Mouse (Mus musculus): Measurements from ENCODE around the gene Cdh5. TPM values are rescaled to one million over a fixed set of nuclear protein-coding genes. Genes with fewer than 3 reads are reported as not detected.

Cdh5 gene
- total and polyA plus RNA-seq, 2 experiments = 14.9 to 21.5 TPM

GRCm38 (mm10) chr8:104108048-104108447, 6.6 kb downstream of the Cdh5 start:
- Histone ChIP-seq H3K79me2 (ENCODE audit: control insufficient read depth, insufficient read depth, low read length) (no peaks in the 10 kb centered on the region; the same call in 1 of the 2 replicates), H3K27me3 (ENCODE audit: control insufficient read depth, insufficient read depth, low read length) (no peaks in the 10 kb centered on the region), H3K9ac (ENCODE audit: low read depth, low read length) (no peak overlapping the region), H3K27ac (replicated peaks; ENCODE audit: insufficient read depth, low read depth, low read length) (no peak overlapping the region), H3K36me3 (ENCODE audit: control insufficient read depth, insufficient read depth, low read length) (no peaks in the 10 kb centered on the region), H3K4me1 (ENCODE audit: control insufficient read depth, insufficient read depth, low read length) (no peaks in the 10 kb centered on the region), H3K4me3 (ENCODE audit: insufficient read depth, low read depth, low read length) (no peak overlapping the region)
- WGBS = 56% methylated on average over 5 of the region's 5 CpGs
- DNase-seq (ENCODE audit: extremely low read depth, low read depth, low spot score) = no peak
- TF ChIP-seq CTCF (IDR thresholded peaks at IDR 0.05; ENCODE audit: low read depth, low read length) = no peak
- no peak for TF ChIP-seq POLR2A (IDR thresholded peaks at IDR 0.05; ENCODE audit: extremely low read depth, insufficient read depth, low read length)

DNA sequence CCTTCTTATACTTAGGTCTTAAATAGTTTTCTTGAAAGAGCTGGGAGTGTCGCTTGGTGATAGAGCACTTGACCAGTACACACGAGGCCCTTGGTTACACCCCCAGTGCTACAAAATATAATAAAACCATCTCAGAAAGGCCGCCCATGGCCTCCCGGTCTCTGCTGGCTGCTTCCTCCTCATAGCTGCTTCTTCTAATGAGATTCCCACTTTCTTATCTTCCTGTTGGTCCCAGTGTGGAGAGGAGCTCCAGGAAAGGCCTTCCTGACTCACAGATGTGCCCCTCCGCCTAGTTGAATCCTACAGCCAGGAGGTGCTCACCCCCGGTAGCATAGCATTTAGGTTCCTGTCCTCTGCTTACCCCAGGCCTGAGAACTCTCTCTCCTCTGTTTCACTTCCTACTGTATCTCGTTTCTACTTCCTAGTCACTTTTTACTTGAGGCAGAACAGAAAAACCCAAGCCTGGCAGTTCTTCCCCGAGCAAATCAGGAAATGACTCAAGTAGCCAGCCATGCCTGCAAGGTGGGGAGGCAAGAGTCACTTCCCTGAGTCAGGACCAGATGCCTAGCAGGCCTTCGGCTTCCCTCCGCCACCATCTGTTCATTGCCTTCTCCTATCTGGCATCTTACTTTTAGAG, 9.2 kb downstream of the Cdh5 start:
- Histone ChIP-seq H3K4me1 (ENCODE audit: control insufficient read depth, insufficient read depth, low read length) (peaks cover 2% of the 10 kb centered on the region; the same call in 1 of the 2 replicates), H3K4me3 (ENCODE audit: insufficient read depth, low read depth, low read length) (no peak overlapping the region), H3K27me3 (ENCODE audit: control insufficient read depth, insufficient read depth, low read length) (no peaks in the 10 kb centered on the region), H3K27ac (replicated peaks; ENCODE audit: insufficient read depth, low read depth, low read length) (peak overlapping the region; percentile 48; the same call in 1 of the 2 replicates), H3K9ac (ENCODE audit: low read depth, low read length) (no peak overlapping the region), H3K79me2 (ENCODE audit: control insufficient read depth, insufficient read depth, low read length) (no peaks in the 10 kb centered on the region), H3K36me3 (ENCODE audit: control insufficient read depth, insufficient read depth, low read length) (no peaks in the 10 kb centered on the region)
- peak; percentile 56 for DNase-seq (ENCODE audit: extremely low read depth, low read depth, low spot score)
- 70% methylated on average over 10 of the region's 10 CpGs for WGBS
- no peak for TF ChIP-seq POLR2A (IDR thresholded peaks at IDR 0.05; ENCODE audit: extremely low read depth, insufficient read depth, low read length)

DNA sequence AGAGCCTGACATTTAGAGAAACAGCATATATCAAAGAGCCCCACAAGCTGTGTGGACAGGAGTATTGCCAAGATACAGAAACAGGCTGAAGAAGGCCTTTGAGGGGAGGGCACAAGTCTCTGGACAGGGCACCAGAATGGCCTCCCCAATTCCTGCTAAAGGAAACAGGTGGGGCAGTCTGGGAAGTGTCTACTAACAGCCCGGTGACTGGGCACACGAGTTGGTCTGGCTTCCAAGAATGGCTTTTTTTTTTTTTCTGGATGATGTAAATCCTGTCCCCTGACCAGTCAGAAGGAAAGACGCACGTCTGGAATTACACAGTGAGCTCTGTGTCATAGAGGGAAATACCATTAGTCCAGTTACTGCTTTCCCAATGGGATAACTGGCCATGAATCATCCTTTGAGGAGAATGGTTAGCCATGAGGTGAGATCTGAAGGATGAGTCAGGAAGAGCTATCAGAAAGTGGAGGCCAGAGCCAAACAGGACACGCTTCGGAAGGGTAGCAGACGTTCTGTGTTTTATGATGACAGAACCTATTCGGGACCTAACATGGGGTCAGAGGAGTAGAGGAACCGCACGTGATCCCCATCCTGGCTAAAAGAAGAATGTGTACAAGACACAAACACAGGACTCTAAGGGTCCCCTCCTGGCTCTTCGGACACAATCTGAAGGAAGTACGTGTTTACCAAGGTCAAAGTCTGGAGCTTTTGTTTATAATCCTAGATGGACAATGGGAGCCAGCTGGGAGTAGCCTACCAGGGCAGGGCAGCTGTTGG, 20.4 kb downstream of the Cdh5 start:
- Histone ChIP-seq H3K9ac (ENCODE audit: low read depth, low read length) (no peak overlapping the region), H3K4me1 (ENCODE audit: control insufficient read depth, insufficient read depth, low read length) (peaks cover 2% of the 10 kb centered on the region; the same call in 1 of the 2 replicates), H3K27me3 (ENCODE audit: control insufficient read depth, insufficient read depth, low read length) (no peaks in the 10 kb centered on the region), H3K27ac (replicated peaks; ENCODE audit: insufficient read depth, low read depth, low read length) (no peak overlapping the region), H3K4me3 (ENCODE audit: insufficient read depth, low read depth, low read length) (no peak overlapping the region), H3K36me3 (ENCODE audit: control insufficient read depth, insufficient read depth, low read length) (no peaks in the 10 kb centered on the region), H3K79me2 (ENCODE audit: control insufficient read depth, insufficient read depth, low read length) (peaks cover 3% of the 10 kb centered on the region; the same call in 1 of the 2 replicates)
- TF ChIP-seq POLR2A (IDR thresholded peaks at IDR 0.05; ENCODE audit: extremely low read depth, insufficient read depth, low read length) (no peak), CTCF (IDR thresholded peaks at IDR 0.05; ENCODE audit: low read depth, low read length) (no peak)
- WGBS = 72% methylated on average over 12 of the region's 12 CpGs
- DNase-seq (ENCODE audit: extremely low read depth, low read depth, low spot score) = no peak

DNA sequence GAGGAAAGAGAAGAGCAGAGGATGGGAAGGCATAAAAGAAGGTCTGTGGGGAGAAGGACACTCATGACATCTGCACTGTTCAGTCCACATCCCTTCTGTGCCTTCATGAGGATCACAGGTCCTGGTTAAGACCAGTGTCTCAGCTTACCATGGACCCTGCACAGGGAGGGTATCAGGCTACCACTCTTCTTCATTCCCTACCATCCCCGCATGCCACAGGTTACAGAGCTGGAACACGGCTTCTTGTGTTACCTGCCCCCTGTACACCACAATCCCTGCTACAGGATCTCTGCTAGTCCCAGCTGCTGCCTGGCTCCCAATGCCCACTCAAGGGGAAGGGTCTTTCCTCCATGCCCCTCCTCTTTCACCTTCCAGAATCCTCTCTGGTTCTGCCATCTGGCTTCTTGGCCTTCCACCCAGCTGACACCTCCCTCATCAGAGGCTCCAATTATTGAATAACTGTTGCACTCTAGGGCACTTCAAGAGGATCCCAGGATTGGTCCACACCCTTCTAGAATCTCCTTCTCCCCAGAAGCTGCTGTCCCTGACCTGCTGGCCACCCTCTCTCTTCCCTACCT, 21.7 kb downstream of the Cdh5 start:
- Histone ChIP-seq H3K4me1 (ENCODE audit: control insufficient read depth, insufficient read depth, low read length) (peaks cover 2% of the 10 kb centered on the region; the same call in 1 of the 2 replicates), H3K36me3 (ENCODE audit: control insufficient read depth, insufficient read depth, low read length) (no peaks in the 10 kb centered on the region), H3K27ac (replicated peaks; ENCODE audit: insufficient read depth, low read depth, low read length) (no peak overlapping the region), H3K9ac (ENCODE audit: low read depth, low read length) (no peak overlapping the region), H3K27me3 (ENCODE audit: control insufficient read depth, insufficient read depth, low read length) (no peaks in the 10 kb centered on the region), H3K79me2 (ENCODE audit: control insufficient read depth, insufficient read depth, low read length) (peaks cover 3% of the 10 kb centered on the region; the same call in 1 of the 2 replicates), H3K4me3 (ENCODE audit: insufficient read depth, low read depth, low read length) (no peak overlapping the region)
- 95% methylated on average over 2 of the region's 2 CpGs for WGBS
- DNase-seq (ENCODE audit: extremely low read depth, low read depth, low spot score) = no peak
- TF ChIP-seq POLR2A (IDR thresholded peaks at IDR 0.05; ENCODE audit: extremely low read depth, insufficient read depth, low read length) (no peak), CTCF (IDR thresholded peaks at IDR 0.05; ENCODE audit: low read depth, low read length) (no peak)

GRCm38 (mm10) chr8:104124534-104124933, 23.1 kb downstream of the Cdh5 start:
- Histone ChIP-seq H3K4me3 (ENCODE audit: insufficient read depth, low read depth, low read length) (no peak overlapping the region), H3K27me3 (ENCODE audit: control insufficient read depth, insufficient read depth, low read length) (no peaks in the 10 kb centered on the region), H3K4me1 (ENCODE audit: control insufficient read depth, insufficient read depth, low read length) (peaks cover 2% of the 10 kb centered on the region; the same call in 1 of the 2 replicates), H3K9ac (ENCODE audit: low read depth, low read length) (no peak overlapping the region), H3K36me3 (ENCODE audit: control insufficient read depth, insufficient read depth, low read length) (no peaks in the 10 kb centered on the region), H3K27ac (replicated peaks; ENCODE audit: insufficient read depth, low read depth, low read length) (no peak overlapping the region), H3K79me2 (ENCODE audit: control insufficient read depth, insufficient read depth, low read length) (no peaks in the 10 kb centered on the region)
- 78% methylated on average over 5 of the region's 5 CpGs for WGBS
- TF ChIP-seq CTCF (IDR thresholded peaks at IDR 0.05; ENCODE audit: low read depth, low read length) (no peak), POLR2A (IDR thresholded peaks at IDR 0.05; ENCODE audit: extremely low read depth, insufficient read depth, low read length) (no peak)
- DNase-seq (ENCODE audit: extremely low read depth, low read depth, low spot score) = no peak
